Mouse (Mus musculus) MEL (cell line): ENCODE measurements around the gene Ptgds. TPM values are rescaled to one million over a fixed set of nuclear protein-coding genes. Genes with fewer than 3 reads are reported as not detected.

Experiments
- DNase-seq: peaks from one replicate; pipeline ENCODE4 v3.0.0; 2011; ENCODE audit warnings: low read depth, low spot score
- H3K27ac ChIP-seq: 2 replicates; pipeline ENCODE4 v1.5.1; 2012; ENCODE audit warnings: low read depth, mild to moderate bottlenecking, control low read depth, low read length, moderate library complexity; ENCODE audit not compliant: control insufficient read depth
- H3K27me3 ChIP-seq, 2 experiments: fragments of 150-350 bp in 1 of 2; sonication (generic) in 1 of 2; 2 replicates each; pipeline ENCODE4 v1.6.1; 2012; ENCODE audit warnings: low read length in 2 of 2, mild to moderate bottlenecking in 2 of 2, improper control_type of control experiment in 1 of 2, moderate library complexity in 1 of 2; ENCODE audit not compliant: insufficient read depth in 2 of 2, control insufficient read depth in 1 of 2
- H3K36me3 ChIP-seq, 2 experiments: 2 replicates each; pipeline ENCODE4 v1.6.1; 2012 to 2014; ENCODE audit warnings: low read length in 2 of 2, improper control_type of control experiment in 1 of 2, inconsistent platforms in 1 of 2, mild to moderate bottlenecking in 1 of 2; ENCODE audit not compliant: insufficient read depth in 2 of 2, control insufficient read depth in 1 of 2
- H3K4me1 ChIP-seq, 2 experiments: fragments of 150-350 bp in 1 of 2; sonication (generic) in 1 of 2; 2 replicates each; pipeline ENCODE4 v1.6.1; 2012; ENCODE audit warnings: low read length in 2 of 2, improper control_type of control experiment in 1 of 2, mild to moderate bottlenecking in 1 of 2; ENCODE audit not compliant: insufficient read depth in 2 of 2, control insufficient read depth in 1 of 2
- H3K4me3 ChIP-seq, 2 experiments: fragments of 150-350 bp in 1 of 2; sonication (generic) in 1 of 2; 2 replicates each; pipeline ENCODE4 v1.5.1; 2012; ENCODE audit warnings: low read depth in 2 of 2, low read length in 2 of 2, mild to moderate bottlenecking in 2 of 2, moderate library complexity in 2 of 2, control low read depth in 1 of 2, improper control_type of control experiment in 1 of 2; ENCODE audit not compliant: control insufficient read depth in 1 of 2, insufficient read depth in 1 of 2
- H3K79me2 ChIP-seq: 2 replicates; pipeline ENCODE4 v1.6.1; 2012; ENCODE audit warnings: mild to moderate bottlenecking, low read length, moderate library complexity; ENCODE audit not compliant: control insufficient read depth, poor library complexity, insufficient read depth
- H3K9ac ChIP-seq: 2 replicates; pipeline ENCODE4 v1.6.1; 2012; ENCODE audit warnings: low read depth, mild to moderate bottlenecking, control low read depth, low read length, moderate library complexity; ENCODE audit not compliant: control insufficient read depth, poor library complexity, severe bottlenecking
- H3K9me3 ChIP-seq: fragments of 150-350 bp; sonication (generic); replicated peaks from 2 replicates; pipeline ENCODE4 v1.6.1; 2012; ENCODE audit warnings: mild to moderate bottlenecking, low read length, improper control_type of control experiment, moderate library complexity; ENCODE audit not compliant: insufficient read depth
- CHD2 ChIP-seq: IDR thresholded peaks from 2 replicates; pipeline ENCODE4 v1.6.1; 2011; ENCODE audit warnings: low read length, improper control_type of control experiment
- CTCF ChIP-seq, 3 experiments: IDR thresholded peaks in 2 of 3; conservative IDR thresholded peaks in 1 of 3; 2 replicates each; pipeline ENCODE4 v1.5.1; 2011 to 2012; ENCODE audit warnings: low read length in 3 of 3, low read depth in 2 of 3, mild to moderate bottlenecking in 2 of 3, improper control_type of control experiment in 1 of 3, inconsistent platforms in 1 of 3, mixed read lengths in 1 of 3, moderate library complexity in 1 of 3; ENCODE audit not compliant: control insufficient read depth in 1 of 3, insufficient read depth in 1 of 3, poor library complexity in 1 of 3, severe bottlenecking in 1 of 3
- ETS1 ChIP-seq: IDR thresholded peaks from 2 replicates; pipeline ENCODE4 v1.6.1; 2012; ENCODE audit warnings: low read depth, mild to moderate bottlenecking, inconsistent platforms, low read length, improper control_type of control experiment, moderate library complexity
- GABPA ChIP-seq: IDR thresholded peaks from 2 replicates; pipeline ENCODE4 v1.6.1; 2012; ENCODE audit warnings: low read depth, mild to moderate bottlenecking, inconsistent platforms, low read length, improper control_type of control experiment, moderate library complexity
- GATA1 ChIP-seq: IDR thresholded peaks from 2 replicates; pipeline ENCODE4 v1.6.1; 2011; ENCODE audit warnings: low read depth, low read length, improper control_type of control experiment
- JUND ChIP-seq: IDR thresholded peaks from 2 replicates; pipeline ENCODE4 v1.6.1; 2011; ENCODE audit warnings: low read depth, mild to moderate bottlenecking, improper control_type of control experiment, low read length
- KAT2A ChIP-seq: conservative IDR thresholded peaks from 2 replicates; pipeline ENCODE4 v1.6.1; 2012; ENCODE audit warnings: low read depth, low read length, improper control_type of control experiment, inconsistent platforms
- MAFK ChIP-seq: IDR thresholded peaks from 2 replicates; pipeline ENCODE4 v1.6.1; 2011; ENCODE audit warnings: low read depth, mild to moderate bottlenecking, low read length, improper control_type of control experiment, borderline replicate concordance
- MYC ChIP-seq: IDR thresholded peaks from 2 replicates; pipeline ENCODE4 v1.6.1; 2011; ENCODE audit warnings: low read depth, mild to moderate bottlenecking, low read length, improper control_type of control experiment, moderate library complexity
- NELFE ChIP-seq: IDR thresholded peaks from 2 replicates; pipeline ENCODE4 v1.6.1; 2011; ENCODE audit warnings: low read depth, low read length, improper control_type of control experiment
- NRF1 ChIP-seq: IDR thresholded peaks from 2 replicates; pipeline ENCODE4 v1.6.1; 2014; ENCODE audit warnings: low read depth, mild to moderate bottlenecking, inconsistent platforms, low read length, improper control_type of control experiment, moderate library complexity; ENCODE audit not compliant: poor library complexity, insufficient read depth, severe bottlenecking
- RCOR1 ChIP-seq: IDR thresholded peaks from 2 replicates; pipeline ENCODE4 v1.6.1; 2012; ENCODE audit warnings: low read depth, mild to moderate bottlenecking, inconsistent platforms, low read length, improper control_type of control experiment
- SIN3A ChIP-seq: IDR thresholded peaks from 2 replicates; pipeline ENCODE4 v1.6.1; 2012; ENCODE audit warnings: low read length, improper control_type of control experiment, inconsistent platforms
- SMC3 ChIP-seq: IDR thresholded peaks from 2 replicates; pipeline ENCODE4 v1.6.1; 2011; ENCODE audit warnings: low read depth, low read length, improper control_type of control experiment
- UBTF ChIP-seq: IDR thresholded peaks from 2 replicates; pipeline ENCODE4 v1.6.1; 2012; ENCODE audit warnings: low read depth, mild to moderate bottlenecking, inconsistent platforms, low read length, improper control_type of control experiment, moderate library complexity, borderline replicate concordance; ENCODE audit not compliant: insufficient read depth
- ZC3H11A ChIP-seq: IDR thresholded peaks from 2 replicates; pipeline ENCODE4 v1.6.1; 2012; ENCODE audit warnings: low read depth, mild to moderate bottlenecking, inconsistent platforms, low read length, improper control_type of control experiment
- ZMIZ1 ChIP-seq: IDR thresholded peaks from 2 replicates; pipeline ENCODE4 v1.6.1; 2012; ENCODE audit warnings: low read depth, mild to moderate bottlenecking, inconsistent platforms, low read length, improper control_type of control experiment, moderate library complexity
- polyA plus RNA-seq, 2 experiments: library from polyadenylated mRNA; stranded (reverse) in 1 of 2; unstranded in 1 of 2; fragments of >175 nt in 1 of 2; fragments of >200 nt in 1 of 2; gene quantifications; 2 replicates each; pipeline versions ENCODE4 v1.2.1 to v1.2.4; 2012; ENCODE audit warnings: low replicate concordance in 2 of 2, low read depth in 1 of 2; ENCODE audit not compliant: insufficient read length in 2 of 2, insufficient read depth in 1 of 2, missing spikeins in 1 of 2
- total RNA-seq: library from RNA; depleted of rRNA; stranded (reverse); fragments of 300-350 nt; gene quantifications from 2 replicates; pipeline ENCODE4 v1.2.3, GENCODE M21; 2012

The Ptgds gene
- total and polyA plus RNA-seq, 3 experiments: not detected

DNA sequence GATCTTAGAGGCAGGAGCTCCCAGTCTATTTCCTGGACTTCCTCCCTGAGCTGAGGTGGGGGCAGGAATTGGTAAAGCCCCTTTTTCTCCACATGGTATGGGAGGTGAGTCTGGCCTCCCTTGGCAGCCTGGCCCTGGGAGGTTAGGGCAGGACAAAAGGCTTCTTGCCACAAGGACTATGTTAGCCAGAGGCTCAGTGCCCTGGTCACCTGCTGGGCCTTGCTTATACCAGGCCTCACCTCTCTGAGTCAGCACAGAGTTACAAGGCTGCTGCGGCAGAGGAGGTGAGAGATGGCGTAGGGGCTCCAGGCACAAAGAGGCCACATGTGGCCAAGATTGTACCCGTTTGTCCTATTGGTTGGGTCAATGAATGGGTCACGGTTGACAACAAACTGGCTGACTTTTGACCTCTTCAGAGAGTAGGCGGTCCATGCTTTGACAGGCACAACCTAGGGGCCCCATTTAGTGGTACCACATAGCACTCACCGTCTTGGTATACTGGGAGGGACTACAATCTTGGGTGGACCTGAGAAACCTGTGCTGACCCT, 38.5 kb downstream of the Ptgds start:
- no peak overlapping the region for H3K9ac ChIP-seq
- H3K27me3 ChIP-seq: no peaks in the 10 kb centered on the region
- no peaks in the 10 kb centered on the region for H3K9me3 ChIP-seq
- no peak overlapping the region for H3K27ac ChIP-seq
- DNase-seq: no peak
- H3K36me3 ChIP-seq: peaks cover 0 to 7% of the 10 kb centered on the region in 2 experiments; a peak in 2 of 4 replicates
- H3K79me2 ChIP-seq: peaks cover 2% of the 10 kb centered on the region; the same call in 1 of the 2 replicates
- peaks cover 7 to 20% of the 10 kb centered on the region in 2 experiments; a peak in 3 of 4 replicates for H3K4me1 ChIP-seq
- no peak overlapping the region for H3K4me3 ChIP-seq
- TF ChIP-seq CTCF (IDR thresholded peaks at IDR 0.05 in 2 of 3, conservative IDR thresholded peaks at IDR 0.05 in 1 of 3; ENCODE audit: control insufficient read depth in 1 of 3, insufficient read depth in 1 of 3, low read depth in 2 of 3, low read length in 3 of 3, poor library complexity in 1 of 3, severe bottlenecking in 1 of 3): no peak
- TF ChIP-seq GABPA: no peak
- no peak for TF ChIP-seq ZMIZ1
- TF ChIP-seq NELFE: no peak
- TF ChIP-seq RCOR1: no peak
- TF ChIP-seq ZC3H11A: no peak
- no peak for TF ChIP-seq MYC
- no peak for TF ChIP-seq NRF1
- TF ChIP-seq GATA1: no peak
- TF ChIP-seq MAFK: no peak
- no peak for TF ChIP-seq UBTF

DNA sequence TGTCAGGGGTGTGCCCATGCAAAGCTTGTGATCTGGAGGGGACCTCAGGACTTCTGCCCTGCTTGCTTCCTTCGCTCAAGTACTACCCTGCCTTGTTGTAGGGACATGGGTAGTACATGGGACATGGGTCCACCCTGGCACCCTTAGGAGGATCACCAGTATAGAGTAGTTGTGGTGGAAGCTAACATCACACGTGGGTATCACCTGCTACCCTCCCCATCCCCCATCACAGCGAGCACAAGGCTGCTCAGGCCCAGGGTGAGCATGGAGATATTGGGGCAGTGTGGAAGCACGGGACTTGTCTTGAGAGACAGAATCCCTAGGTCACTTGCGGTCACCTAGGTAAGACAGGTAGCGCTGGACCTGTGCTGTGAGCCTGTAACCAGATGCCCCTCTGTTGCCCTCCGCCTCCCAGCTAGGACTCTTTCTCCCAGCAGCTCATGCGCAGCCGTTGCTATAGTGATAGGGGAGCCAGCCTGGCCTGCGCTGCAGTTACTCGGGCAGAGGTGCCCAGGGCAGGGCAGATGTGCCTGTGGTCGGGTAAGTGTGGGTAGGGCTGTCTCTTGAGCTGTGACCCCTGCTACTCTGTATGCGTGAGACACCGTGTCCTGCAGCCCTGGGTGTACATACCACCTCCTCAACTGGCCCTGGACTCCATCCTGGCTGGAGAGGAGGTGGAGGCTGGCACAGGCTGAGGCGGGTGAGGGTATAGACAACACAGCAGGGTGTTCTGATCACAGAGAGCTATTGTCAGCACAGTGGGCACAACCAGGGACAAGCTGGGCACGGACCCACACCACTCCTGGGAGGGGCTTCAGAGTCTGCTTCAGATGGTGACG, 39.2 kb downstream of the Ptgds start:
- no peaks in the 10 kb centered on the region for H3K27me3 ChIP-seq
- H3K36me3 ChIP-seq: peaks cover 0 to 7% of the 10 kb centered on the region in 2 experiments; a peak in 2 of 4 replicates
- H3K9me3 ChIP-seq: no peaks in the 10 kb centered on the region
- TF ChIP-seq ETS1: no peak
- TF ChIP-seq CHD2: no peak
- TF ChIP-seq JUND: no peak
- no peak for TF ChIP-seq KAT2A
- TF ChIP-seq MAFK: no peak
- no peak for TF ChIP-seq SIN3A
- TF ChIP-seq SMC3: no peak
- H3K27ac ChIP-seq: no peak overlapping the region
- DNase-seq: no peak
- H3K4me1 ChIP-seq: peaks cover 8 to 23% of the 10 kb centered on the region in 2 experiments; a peak in 3 of 4 replicates
- H3K9ac ChIP-seq: no peak overlapping the region
- H3K4me3 ChIP-seq: no peak overlapping the region
- peaks cover 2% of the 10 kb centered on the region; the same call in 1 of the 2 replicates for H3K79me2 ChIP-seq
